Mouse (Mus musculus): ENCODE measurements around the gene Elf1. TPM values are rescaled to one million over a fixed set of nuclear protein-coding genes. Genes with fewer than 3 reads are reported as not detected.

Elf1 gene
- polyA plus RNA-seq, 2 experiments: 8.7 to 9.3 TPM

GRCm38 (mm10) chr14:79503371-79504075 is 22.5 kb downstream of the Elf1 start:
- H3K27ac ChIP-seq: peak overlapping the region; percentile 17; the same call in 1 of the 2 replicates
- no peak for ATAC-seq (ENCODE audit: insufficient read depth)
- peaks cover 50 to 61% of the 10 kb centered on the region in 2 experiments for H3K4me1 ChIP-seq (replicated peaks; ENCODE audit: control insufficient read depth in 2 of 2, insufficient read depth in 2 of 2, low read length in 1 of 2)

GRCm38 (mm10) chr14:79504246-79505006 is 23.4 kb downstream of the Elf1 start:
- DNase-seq (ENCODE audit: low read depth in 3 of 3, low spot score in 3 of 3): no peak
- TF ChIP-seq CTCF (IDR thresholded peaks at IDR 0.05; ENCODE audit: low read depth) (no peak), EP300 (IDR thresholded peaks at IDR 0.05; ENCODE audit: low read depth) (no peak)
- Histone ChIP-seq H3K9me3 (ENCODE audit: control insufficient read depth, low read length) (no peaks in the 10 kb centered on the region), H3K9ac (replicated peaks) (no peak overlapping the region), H3K27ac (no peak overlapping the region), H3K36me3 (replicated peaks; ENCODE audit: control insufficient read depth, insufficient read depth, low read depth) (no peaks in the 10 kb centered on the region), H3K4me1 (replicated peaks; ENCODE audit: control insufficient read depth in 2 of 2, insufficient read depth in 2 of 2, low read length in 1 of 2) (peaks cover 45 to 58% of the 10 kb centered on the region in 2 experiments), H3K4me3 (ENCODE audit: insufficient read depth in 1 of 2, low read depth in 2 of 2, low read length in 2 of 2) (no peak overlapping the region), H3K4me2 (ENCODE audit: low read depth) (no peak overlapping the region), H3K27me3 (ENCODE audit: control insufficient read depth, insufficient read depth, low read length) (no peaks in the 10 kb centered on the region)
- WGBS (ENCODE audit: insufficient replicate concordance): 91% methylated on average over 7 of the region's 7 CpGs
- ATAC-seq (ENCODE audit: insufficient read depth): no peak

More at GRCm38 (mm10) chr14:79503371-79504075, 22.5 kb downstream of the Elf1 start:
- no peak for DNase-seq (ENCODE audit: low read depth in 3 of 3, low spot score in 3 of 3)
- TF ChIP-seq CTCF (IDR thresholded peaks at IDR 0.05; ENCODE audit: low read depth): 0 out of 2 replicates have a peak, but pooled peaks have one; percentile 4
- no peak for TF ChIP-seq EP300 (IDR thresholded peaks at IDR 0.05; ENCODE audit: low read depth)
- Histone ChIP-seq H3K36me3 (replicated peaks; ENCODE audit: control insufficient read depth, insufficient read depth, low read depth) (no peaks in the 10 kb centered on the region), H3K27me3 (ENCODE audit: control insufficient read depth, insufficient read depth, low read length) (no peaks in the 10 kb centered on the region), H3K4me2 (ENCODE audit: low read depth) (no peak overlapping the region), H3K9ac (replicated peaks) (no peak overlapping the region), H3K9me3 (ENCODE audit: control insufficient read depth, low read length) (no peaks in the 10 kb centered on the region), H3K4me3 (ENCODE audit: insufficient read depth in 1 of 2, low read depth in 2 of 2, low read length in 2 of 2) (no peak overlapping the region)
- 69% methylated on average over 5 of the region's 5 CpGs for WGBS (ENCODE audit: insufficient replicate concordance)

GRCm38 (mm10) chr14:79506207-79506606 is 25.2 kb downstream of the Elf1 start:
- Histone ChIP-seq H3K4me3 (ENCODE audit: insufficient read depth in 1 of 2, low read depth in 2 of 2, low read length in 2 of 2) (no peak overlapping the region), H3K4me2 (ENCODE audit: low read depth) (peak overlapping the region; percentile 60), H3K9ac (replicated peaks) (peak overlapping the region; percentile 42), H3K27ac (peak overlapping the region; percentile 68), H3K9me3 (ENCODE audit: control insufficient read depth, low read length) (no peaks in the 10 kb centered on the region), H3K36me3 (replicated peaks; ENCODE audit: control insufficient read depth, insufficient read depth, low read depth) (no peaks in the 10 kb centered on the region), H3K4me1 (replicated peaks; ENCODE audit: control insufficient read depth in 2 of 2, insufficient read depth in 2 of 2, low read length in 1 of 2) (peaks cover 30 to 45% of the 10 kb centered on the region in 2 experiments), H3K27me3 (ENCODE audit: control insufficient read depth, insufficient read depth, low read length) (no peaks in the 10 kb centered on the region)
- DNase-seq (ENCODE audit: low read depth in 3 of 3, low spot score in 3 of 3): peak; percentile 71 to 73 (median 72)
- WGBS (ENCODE audit: insufficient replicate concordance): 14% methylated on average over 9 of the region's 9 CpGs
- peak; percentile 74 for TF ChIP-seq EP300 (IDR thresholded peaks at IDR 0.05; ENCODE audit: low read depth)
- TF ChIP-seq CTCF (IDR thresholded peaks at IDR 0.05; ENCODE audit: low read depth): no peak
- ATAC-seq (ENCODE audit: insufficient read depth): peak; percentile 98

- ATAC-seq (ENCODE audit: insufficient read depth) (no peak), DNase-seq (ENCODE audit: low read depth in 3 of 3, low spot score in 3 of 3) (no peak)
- H3K4me2 ChIP-seq (ENCODE audit: low read depth): no peak overlapping the region
- no peak overlapping the region; the same call in 1 of the 2 replicates for H3K27ac ChIP-seq
- no peak overlapping the region for H3K4me3 ChIP-seq (ENCODE audit: insufficient read depth in 1 of 2, low read depth in 2 of 2, low read length in 2 of 2)
- H3K36me3 ChIP-seq (replicated peaks; ENCODE audit: control insufficient read depth, insufficient read depth, low read depth): no peaks in the 10 kb centered on the region
- H3K9me3 ChIP-seq (ENCODE audit: control insufficient read depth, low read length): no peaks in the 10 kb centered on the region
- WGBS (ENCODE audit: insufficient replicate concordance): 63% methylated on average over 1 of the region's 1 CpGs
- H3K4me1 ChIP-seq (replicated peaks; ENCODE audit: control insufficient read depth in 2 of 2, insufficient read depth in 2 of 2, low read length in 1 of 2): peaks cover 28 to 44% of the 10 kb centered on the region in 2 experiments
- H3K27me3 ChIP-seq (ENCODE audit: control insufficient read depth, insufficient read depth, low read length): no peaks in the 10 kb centered on the region
- no peak overlapping the region for H3K9ac ChIP-seq (replicated peaks)
- no peak for TF ChIP-seq EP300 (IDR thresholded peaks at IDR 0.05; ENCODE audit: low read depth)
- no peak for TF ChIP-seq CTCF (IDR thresholded peaks at IDR 0.05; ENCODE audit: low read depth)
These were observed 26.9 kb downstream of the Elf1 start for GRCm38 (mm10) chr14:79507846-79508245.

Measured in liver, embryonic 14.5 days (tissue).